Mouse (Mus musculus): ENCODE results near the gene C1qtnf2. TPM values are rescaled to one million over a fixed set of nuclear protein-coding genes. Genes with fewer than 3 reads are reported as not detected.

C1qtnf2 gene
- total RNA-seq (2021): 1 to 10 TPM; 6.7 to 6.9 TPM

- peak; percentile 55 for DNase-seq (ENCODE audit: low spot score)
- intact Hi-C loops (cut with DNase I): no loop called here
These were observed at the start of gene C1qtnf2 for GRCm38 (mm10) chr11:43474225-43474774. TSS of gene C1qtnf2 (plus strand) at chr11:43474276.

GRCm38 (mm10) chr11:43424386-43424785 is 49.7 kb upstream of the C1qtnf2 start:
- DNase-seq (ENCODE audit: low spot score): no peak
- intact Hi-C loops (cut with DNase I): no loop called here

GRCm38 (mm10) chr11:43425166-43425709 is 48.8 kb upstream of the C1qtnf2 start:
- no peak for DNase-seq (ENCODE audit: low spot score)
- intact Hi-C loops (cut with DNase I): no loop called here

- DNase-seq (ENCODE audit: low spot score): peak; percentile 71
- intact Hi-C loops (cut with DNase I): no loop called here
These were observed 48.2 kb upstream of the C1qtnf2 start, which contains the start of gene Pttg1 for GRCm38 (mm10) chr11:43425824-43426413. TSS of gene Pttg1 (minus strand) at chr11:43426251.

- no peak for DNase-seq (ENCODE audit: low spot score)
- intact Hi-C loops (cut with DNase I): no loop called here
These were observed 47.6 kb upstream of the C1qtnf2 start for GRCm38 (mm10) chr11:43426414-43426884.

GRCm38 (mm10) chr11:43433254-43434023 is 40.6 kb upstream of the C1qtnf2 start, which contains the start of gene Slu7:
TSS of gene Slu7 (plus strand) at chr11:43433744.
- intact Hi-C loops (cut with DNase I): no loop called here

GRCm38 (mm10) chr11:43434024-43434407 is 40.1 kb upstream of the C1qtnf2 start:
- no peak for DNase-seq (ENCODE audit: low spot score)
- intact Hi-C loops (cut with DNase I): no loop called here

More at GRCm38 (mm10) chr11:43433254-43434023, 40.6 kb upstream of the C1qtnf2 start, which contains the start of gene Slu7:
- peak; percentile 21 for DNase-seq (ENCODE audit: low spot score)

- no peak for DNase-seq (ENCODE audit: low spot score)
- intact Hi-C loops (cut with DNase I): no loop called here
These were observed 33.0 kb upstream of the C1qtnf2 start for GRCm38 (mm10) chr11:43441121-43441520.

GRCm38 (mm10) chr11:43443183-43443582 is 30.9 kb upstream of the C1qtnf2 start:
- intact Hi-C loops (cut with DNase I): no loop called here
- no peak for DNase-seq (ENCODE audit: low spot score)

- DNase-seq (ENCODE audit: low spot score): no peak
- intact Hi-C loops (cut with DNase I): no loop called here
These were observed 24.2 kb upstream of the C1qtnf2 start for GRCm38 (mm10) chr11:43449916-43450315.

- intact Hi-C loops (cut with DNase I): no loop called here
These were observed 22.8 kb upstream of the C1qtnf2 start for GRCm38 (mm10) chr11:43451322-43451721.

GRCm38 (mm10) chr11:43452266-43452665 is 21.8 kb upstream of the C1qtnf2 start:
- no peak for DNase-seq (ENCODE audit: low spot score)
- intact Hi-C loops (cut with DNase I): loop anchor here (1.0 kb wide), 1 partner anchor 40 kb away; no protein-coding TSS in a partner anchor

More at GRCm38 (mm10) chr11:43451322-43451721, 22.8 kb upstream of the C1qtnf2 start:
- DNase-seq (ENCODE audit: low spot score): no peak

GRCm38 (mm10) chr11:43463204-43463603 is 10.9 kb upstream of the C1qtnf2 start:
- no peak for DNase-seq (ENCODE audit: low spot score)
- intact Hi-C loops (cut with DNase I): no loop called here

- intact Hi-C loops (cut with DNase I): no loop called here
- DNase-seq (ENCODE audit: low spot score): no peak
These were observed 4.0 kb upstream of the C1qtnf2 start for GRCm38 (mm10) chr11:43470118-43470517.

GRCm38 (mm10) chr11:43470881-43471820 is 2.9 kb upstream of the C1qtnf2 start:
- no peak for DNase-seq (ENCODE audit: low spot score)
- intact Hi-C loops (cut with DNase I): no loop called here

- intact Hi-C loops (cut with DNase I): no loop called here
- no peak for DNase-seq (ENCODE audit: low spot score)
These were observed 961 bp upstream of the C1qtnf2 start for GRCm38 (mm10) chr11:43473115-43473514.

- intact Hi-C loops (cut with DNase I): no loop called here
- DNase-seq (ENCODE audit: low spot score): no peak
These were observed 346 bp upstream of the C1qtnf2 start for GRCm38 (mm10) chr11:43473635-43474224.

- intact Hi-C loops (cut with DNase I): no loop called here
- no peak for DNase-seq (ENCODE audit: low spot score)
These were observed 5.3 kb downstream of the C1qtnf2 start for GRCm38 (mm10) chr11:43479376-43479775.

GRCm38 (mm10) chr11:43480561-43480960 is 6.5 kb downstream of the C1qtnf2 start:
- no peak for DNase-seq (ENCODE audit: low spot score)
- intact Hi-C loops (cut with DNase I): no loop called here
